Mouse (Mus musculus) testis, postnatal 10 days (tissue): ENCODE results near the gene Dkk1.
"Not testable (repeated sequence)": the region's sequence is repeated elsewhere in the genome, so short reads cannot be mapped to it uniquely, and the experiment has no call there.

Experiments used
- DNase-seq: peaks from one replicate; pipeline ENCODE4 v3.0.0; 2021; ENCODE audit warnings: low spot score

Dkk1 gene

DNA sequence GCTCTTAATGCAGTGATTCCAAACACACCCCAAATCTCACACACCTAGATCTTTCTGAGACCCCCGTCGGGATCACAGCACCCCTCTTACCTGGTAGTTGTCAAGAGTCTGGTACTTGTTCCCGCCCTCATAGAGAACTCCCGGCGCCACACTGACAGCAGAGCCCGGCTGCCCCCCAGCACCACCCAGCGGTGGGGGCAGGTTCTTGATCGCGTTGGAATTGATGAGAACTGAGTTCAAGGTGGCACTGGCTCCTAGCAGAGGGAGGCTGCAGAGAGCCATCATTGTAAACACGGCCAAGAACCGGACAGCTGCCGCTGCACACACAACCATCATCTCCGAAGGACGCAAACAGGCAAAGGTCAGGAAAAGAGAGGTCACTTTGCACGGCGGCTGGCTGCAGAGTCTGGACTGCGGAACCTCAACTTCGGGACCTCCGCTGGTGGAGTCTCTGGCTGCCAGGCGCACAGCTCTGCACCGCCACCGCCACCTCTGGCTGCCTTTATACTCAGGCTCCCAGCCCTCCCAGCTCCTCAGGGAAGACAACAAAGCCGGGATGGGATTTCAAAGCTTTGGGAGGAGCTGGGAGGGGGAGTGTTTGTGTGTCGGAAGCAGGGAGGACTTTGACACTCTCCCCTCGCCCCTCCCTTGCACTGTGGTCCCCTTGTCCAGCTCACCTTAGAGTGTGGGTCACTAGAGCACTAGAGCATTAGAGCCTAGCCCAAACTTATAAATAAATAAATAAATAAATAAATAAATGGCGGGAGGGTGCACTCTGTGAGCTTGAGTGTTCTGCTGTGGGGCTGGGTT lies at the start of gene Dkk1:
TSS of gene Dkk1 (minus strand) at position 622 of the 810 bp plus-strand sequence.
- DNase-seq = peak; percentile 46

DNA sequence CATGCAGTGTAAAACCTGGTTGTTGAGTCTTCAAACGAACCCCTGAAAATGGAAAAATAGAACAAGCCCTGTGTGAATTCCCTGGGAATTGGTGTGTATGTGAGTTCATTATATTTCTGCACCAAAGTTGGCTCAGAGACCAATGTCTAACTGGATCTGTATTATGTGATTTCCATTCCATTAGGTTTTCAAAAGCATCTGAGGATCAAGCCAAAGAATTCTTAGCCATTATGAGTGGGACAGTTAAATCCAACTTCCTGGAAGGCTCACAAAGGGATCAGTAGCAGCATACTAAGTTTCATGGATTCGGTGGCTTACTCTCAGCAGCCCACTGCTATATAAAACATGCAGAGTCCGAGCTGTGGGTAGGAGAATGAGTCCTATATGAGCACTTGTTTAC lies 36.9 kb upstream of the Dkk1 start:
- DNase-seq = no peak

DNA sequence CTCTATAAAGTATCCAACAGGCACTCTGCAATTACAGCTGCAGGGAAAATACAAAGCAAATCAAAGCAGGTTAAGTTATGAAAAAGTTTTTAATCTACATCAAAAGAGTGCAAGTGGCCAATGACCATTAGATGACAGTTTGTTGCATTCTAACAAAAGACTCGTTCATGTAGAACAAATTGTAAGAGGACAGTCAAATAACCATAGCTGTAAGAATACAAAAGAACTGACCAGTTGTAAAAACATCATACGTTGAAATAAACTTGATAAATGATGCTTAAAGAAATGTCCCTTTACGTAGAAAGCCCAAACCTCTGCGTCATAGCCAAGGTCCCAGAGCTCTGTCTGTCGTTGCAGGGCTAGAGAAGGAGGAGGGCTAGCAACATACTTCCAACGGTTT lies 15.1 kb upstream of the Dkk1 start:
- DNase-seq = no peak

DNA sequence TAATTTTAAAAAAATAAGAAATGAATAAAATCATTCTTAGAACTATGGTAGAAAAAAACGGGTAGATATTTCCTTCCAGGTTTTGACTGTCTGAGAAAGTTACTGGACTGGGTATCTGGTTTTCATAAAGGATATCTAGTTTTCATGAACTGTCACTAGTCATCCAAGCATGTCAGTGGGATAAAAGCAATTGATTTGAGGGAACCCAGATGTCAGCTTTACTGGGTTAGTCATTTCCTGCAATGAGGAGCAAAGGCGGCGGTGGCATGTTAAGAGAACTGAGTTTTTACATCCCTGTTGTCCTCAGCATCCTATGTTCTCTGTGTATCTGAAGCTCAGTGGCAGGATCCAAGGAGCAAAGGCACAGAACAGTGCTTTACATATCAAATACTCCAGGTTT lies 14.4 kb upstream of the Dkk1 start:
- DNase-seq = no peak

DNA sequence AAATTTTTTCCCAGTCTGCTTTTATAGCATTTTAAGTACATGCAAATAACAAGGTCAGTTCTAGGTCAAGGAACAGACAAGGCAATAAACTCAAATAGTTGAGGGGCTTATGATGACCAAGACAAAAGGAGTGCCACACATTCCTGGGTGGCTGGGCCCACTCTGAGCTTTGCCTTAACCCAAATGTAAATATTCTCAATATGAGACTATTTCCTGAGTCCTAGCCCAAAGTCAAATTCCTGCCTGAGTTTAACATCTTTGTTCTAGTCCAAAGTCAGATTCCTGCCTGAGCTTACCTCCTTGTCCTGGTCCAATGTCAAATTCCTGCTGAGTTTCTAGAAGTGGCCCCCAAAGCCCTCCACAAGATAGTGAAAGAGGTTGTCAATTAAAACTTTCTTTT lies 8.6 kb upstream of the Dkk1 start:
- DNase-seq = no peak

DNA sequence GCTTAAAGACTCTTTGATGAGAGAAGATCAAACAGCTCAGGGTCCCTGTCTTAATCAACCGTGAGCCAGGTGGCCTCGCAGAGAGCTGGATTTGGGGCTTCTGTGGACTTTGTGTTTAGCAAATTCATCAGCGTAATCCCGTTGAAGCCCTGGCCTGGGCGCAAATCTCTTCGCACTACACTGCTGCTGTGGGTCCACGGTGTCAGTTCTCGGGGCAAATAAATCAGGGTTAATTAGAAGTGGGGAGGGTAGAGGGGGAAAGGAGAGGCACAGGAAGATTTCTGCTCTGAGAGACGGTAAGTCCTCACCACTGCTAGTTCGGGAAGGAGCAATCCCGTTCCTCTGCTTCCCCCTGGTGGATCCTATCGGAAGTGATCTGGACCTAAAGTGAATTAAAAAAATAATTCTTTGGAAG lies 5.0 kb upstream of the Dkk1 start:
- peak; percentile 88 for DNase-seq

DNA sequence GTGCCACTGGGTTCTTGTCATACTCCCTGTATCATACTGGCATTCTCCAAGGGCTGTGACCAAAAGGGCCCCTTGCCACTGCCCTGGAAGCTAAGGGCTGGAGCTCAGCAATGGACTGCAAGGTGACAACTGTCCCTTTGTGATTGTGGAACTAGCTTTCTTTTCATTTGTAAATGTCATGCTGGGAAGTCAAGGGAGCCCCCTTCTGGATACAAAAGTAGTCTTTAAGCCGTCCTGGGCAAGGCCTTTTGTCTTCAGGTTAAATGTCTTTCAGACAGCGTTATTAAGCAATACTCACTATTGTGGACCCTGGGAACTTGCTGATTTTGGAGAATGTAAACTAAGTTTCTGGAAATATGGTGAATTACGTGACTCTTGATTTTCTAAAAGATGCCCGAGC lies 4.3 kb upstream of the Dkk1 start:
- DNase-seq = no peak

DNA sequence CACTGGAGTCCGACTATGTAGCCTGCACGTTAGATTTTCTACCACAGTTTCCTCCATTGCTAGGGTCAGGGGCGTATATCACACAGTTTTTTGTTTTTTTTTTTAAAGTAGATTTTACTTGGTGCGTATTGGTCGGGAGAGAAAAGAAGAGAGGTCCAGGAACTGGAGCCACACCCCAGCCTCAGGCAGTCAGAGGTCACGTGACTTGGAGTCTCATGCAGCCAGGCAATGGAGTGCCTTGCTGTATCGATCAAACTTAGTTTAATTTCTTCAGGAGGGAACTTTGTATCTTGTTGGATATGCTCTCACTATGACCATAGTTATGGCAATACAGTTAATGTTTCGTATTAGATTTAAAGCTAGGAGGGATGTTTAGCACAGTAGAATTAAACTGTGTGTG lies 2.8 kb upstream of the Dkk1 start:
- no peak for DNase-seq

DNA sequence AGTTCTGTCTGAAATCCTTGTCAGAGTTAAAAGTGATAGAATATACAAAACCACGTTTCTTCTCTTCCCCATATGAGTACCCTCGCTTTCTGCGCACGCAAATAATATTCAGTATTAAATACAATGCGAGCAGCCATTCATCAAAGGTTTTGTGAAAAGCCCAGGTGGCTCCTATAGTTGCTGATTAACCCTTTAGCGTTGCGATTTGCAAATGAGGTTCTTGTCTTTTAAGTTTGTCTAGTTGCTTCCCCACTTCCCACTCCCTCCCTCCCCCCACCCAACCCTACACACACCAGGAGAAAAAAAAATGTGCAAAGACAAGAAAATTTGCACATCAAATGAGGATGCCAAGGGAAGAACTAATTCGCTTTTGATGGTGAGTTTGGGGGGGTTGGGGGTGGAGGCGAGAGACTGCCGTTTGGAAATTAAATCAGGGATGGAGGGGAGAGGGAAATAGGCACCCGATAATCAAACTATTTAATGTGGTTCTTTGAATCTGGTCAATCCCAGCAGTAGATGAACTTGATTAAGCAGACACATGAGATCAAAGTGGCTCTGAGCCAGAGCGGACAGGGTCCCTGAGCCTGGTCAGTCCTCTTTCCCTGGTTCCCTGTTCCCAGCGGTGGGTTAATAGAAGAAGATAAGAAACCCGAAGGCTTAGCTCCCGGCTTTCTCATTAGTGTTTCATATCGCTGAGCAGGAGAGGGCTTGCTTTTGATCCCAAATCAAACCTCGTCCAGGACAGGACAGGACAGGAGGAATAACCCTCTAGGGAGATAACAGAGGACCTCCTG lies 586 bp upstream of the Dkk1 start:
- DNase-seq = no peak

DNA sequence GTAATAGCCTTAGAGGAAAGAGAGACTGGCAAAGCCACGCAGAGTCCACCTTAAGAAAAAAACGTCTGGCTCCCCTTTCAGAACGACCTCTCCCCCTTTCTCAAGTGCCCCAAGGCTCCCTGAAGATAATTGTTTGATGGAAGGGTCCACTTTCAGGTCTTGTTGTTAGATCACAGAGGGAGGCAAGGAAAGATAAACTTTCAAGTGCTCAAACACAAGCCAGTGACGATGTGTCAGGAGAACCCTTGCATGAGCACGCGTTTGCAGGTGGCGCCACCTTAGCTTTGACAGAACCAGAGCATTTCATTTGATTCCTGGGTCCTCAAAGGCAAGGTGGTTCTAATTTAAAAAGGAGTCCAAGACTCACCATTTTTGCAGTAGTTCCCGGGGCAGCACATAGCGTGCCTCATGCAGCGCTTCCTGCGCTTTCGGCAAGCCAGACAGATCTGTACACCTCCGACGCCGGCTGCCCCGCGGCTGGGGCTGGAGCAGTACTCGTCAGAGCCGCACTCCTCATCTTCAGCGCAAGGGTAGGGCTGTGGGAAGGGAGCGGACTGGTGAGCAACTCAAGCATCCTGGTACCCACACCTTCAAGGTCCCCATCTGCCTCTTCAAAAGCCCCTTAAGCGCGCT lies 938 bp downstream of the Dkk1 start:
- DNase-seq = no peak

DNA sequence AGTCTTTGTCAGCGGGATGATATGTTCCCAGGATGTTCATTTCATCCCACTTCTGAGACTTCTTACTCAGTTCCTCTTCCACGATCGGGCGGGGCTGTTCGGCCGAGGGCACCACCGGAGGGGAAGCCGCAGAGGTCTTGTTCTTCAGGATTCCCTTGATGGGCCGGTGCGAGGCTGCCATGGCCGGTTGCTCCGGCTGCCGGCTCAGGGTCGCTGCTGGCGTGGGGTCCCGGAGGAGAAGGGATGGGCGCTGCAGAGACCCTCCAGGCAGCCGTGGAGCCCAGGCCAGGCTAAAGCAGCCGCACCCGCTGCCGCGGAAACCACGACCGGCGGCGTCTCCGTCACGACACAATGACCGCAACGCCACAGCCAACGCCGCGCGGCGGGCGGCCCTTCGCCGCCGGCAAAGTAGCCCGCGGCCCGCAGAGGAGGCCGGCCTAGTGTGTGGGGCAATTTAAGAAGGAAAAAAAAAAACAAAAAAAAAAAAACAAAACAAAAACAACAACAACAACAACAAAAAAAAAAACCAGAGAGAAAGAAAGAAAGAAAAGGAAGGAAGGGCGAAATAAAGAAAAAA lies 10.0 kb downstream of the Dkk1 start:
- DNase-seq = not testable (repeated sequence)

DNA sequence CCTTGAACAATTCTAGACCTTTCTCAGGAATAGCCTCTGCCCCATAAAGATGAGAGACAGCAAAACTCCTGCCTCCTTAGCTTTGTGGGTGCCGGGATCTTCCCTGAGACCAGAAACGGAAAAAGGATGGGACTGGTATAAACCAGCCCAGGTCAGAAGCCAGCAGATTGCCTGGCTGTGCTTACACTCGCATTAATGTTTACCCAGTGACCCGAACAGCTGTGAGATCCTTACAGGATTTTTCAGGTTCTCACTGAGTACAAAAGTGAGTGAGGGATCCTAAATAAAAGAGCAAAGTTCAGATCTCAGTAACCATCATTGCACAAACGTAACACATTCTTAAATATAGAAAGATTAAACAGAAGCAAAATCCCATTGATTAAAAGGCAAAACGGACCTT lies 32.7 kb downstream of the Dkk1 start:
- DNase-seq = no peak

DNA sequence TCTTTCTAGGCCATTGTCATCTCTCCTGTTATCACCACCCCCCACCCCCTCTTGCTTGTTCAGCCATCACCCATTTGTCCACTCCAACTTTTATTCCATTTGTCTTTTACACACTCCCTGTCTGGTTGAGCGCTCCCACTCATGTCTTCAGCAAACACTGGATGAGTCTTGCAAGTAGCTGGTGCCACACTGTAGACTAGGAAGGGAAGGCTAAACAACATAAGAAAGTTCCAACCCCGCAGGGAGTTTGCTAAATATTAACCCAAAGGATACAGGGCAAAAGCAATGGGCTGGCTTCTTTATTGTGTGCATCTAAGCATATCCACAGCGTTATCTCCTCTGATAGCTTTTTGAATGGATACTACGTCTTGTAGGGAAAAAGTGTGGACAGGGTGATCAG lies 39.0 kb downstream of the Dkk1 start:
- no peak for DNase-seq

DNA sequence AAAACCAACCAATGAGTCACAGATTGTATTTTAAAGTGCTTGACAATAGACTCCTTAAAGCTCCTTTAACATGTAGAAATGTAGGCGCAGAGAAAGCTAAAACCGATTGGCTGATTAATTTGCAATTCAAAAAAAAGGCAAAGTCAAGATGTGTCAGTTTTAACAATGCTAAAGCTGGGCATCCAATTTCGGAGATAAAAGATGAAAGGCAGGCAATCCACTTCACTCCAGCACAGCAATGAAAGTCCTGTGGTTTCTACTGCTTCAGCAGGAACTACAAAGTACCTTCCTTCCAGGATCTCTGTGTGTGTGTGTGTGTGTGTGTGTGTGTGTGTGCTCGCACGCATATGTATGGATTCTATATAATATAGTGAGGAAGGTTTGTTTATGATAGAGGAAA lies 44.0 kb downstream of the Dkk1 start:
- no peak for DNase-seq
